Mouse (Mus musculus): ENCODE measurements around the gene Gm37240. TPM values are rescaled to one million over a fixed set of nuclear protein-coding genes. Genes with fewer than 3 reads are reported as not detected.

Gene Gm37240
- polyA plus RNA-seq, 1 experiment from 2014 or later: 3.2 TPM

DNA sequence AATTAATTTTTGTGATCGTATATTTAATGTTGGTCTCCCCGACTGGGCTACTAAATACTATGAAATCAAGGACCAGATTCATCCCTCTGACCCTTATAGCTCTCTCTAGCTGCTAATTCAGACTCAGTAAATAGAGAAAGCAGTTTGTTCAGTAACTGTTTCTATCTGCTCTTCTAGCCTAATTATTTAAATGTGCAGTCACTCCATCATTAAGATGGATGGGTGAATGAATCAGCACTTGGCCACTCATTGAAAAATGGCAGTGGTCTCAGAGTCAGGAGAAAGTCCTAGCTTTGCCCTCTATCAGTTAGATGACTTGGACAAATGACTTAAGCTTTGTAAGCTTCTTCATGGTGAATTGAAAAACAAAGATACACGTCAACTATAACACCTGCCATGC, 387.2 kb downstream of the Gm37240 start:
- no peak overlapping the region for H3K27ac ChIP-seq (replicated peaks; ENCODE audit: low read depth, low read length)
- no peak for DNase-seq (ENCODE audit: low spot score)
- no peak overlapping the region for H3K9ac ChIP-seq (replicated peaks; ENCODE audit: low read length)
- no peaks in the 10 kb centered on the region for H3K9me3 ChIP-seq (replicated peaks; ENCODE audit: control insufficient read depth, low read length)
- no peaks in the 10 kb centered on the region for H3K4me1 ChIP-seq (ENCODE audit: control insufficient read depth, insufficient read depth, low read length)
- H3K4me3 ChIP-seq (ENCODE audit: low read depth, low read length): no peak overlapping the region
- no peak for ATAC-seq (replicated peaks; ENCODE audit: insufficient number of reproducible peaks, low FRiP score, low TSS enrichment, low read depth)
- 85% methylated on average over 3 of the region's 3 CpGs for WGBS
- H3K27me3 ChIP-seq (ENCODE audit: control insufficient read depth, insufficient read depth, low read length): no peaks in the 10 kb centered on the region
- H3K36me3 ChIP-seq (replicated peaks; ENCODE audit: control insufficient read depth, insufficient read depth, low read depth, low read length): no peaks in the 10 kb centered on the region
- H3K4me2 ChIP-seq (ENCODE audit: low read depth, low read length): no peak overlapping the region

GRCm38 (mm10) chr3:85496146-85496545, 391.2 kb downstream of the Gm37240 start:
- Histone ChIP-seq H3K4me2 (ENCODE audit: low read depth, low read length) (no peak overlapping the region), H3K4me1 (ENCODE audit: control insufficient read depth, insufficient read depth, low read length) (no peaks in the 10 kb centered on the region), H3K27me3 (ENCODE audit: control insufficient read depth, insufficient read depth, low read length) (no peaks in the 10 kb centered on the region), H3K4me3 (ENCODE audit: low read depth, low read length) (no peak overlapping the region), H3K9me3 (replicated peaks; ENCODE audit: control insufficient read depth, low read length) (no peaks in the 10 kb centered on the region), H3K27ac (replicated peaks; ENCODE audit: low read depth, low read length) (no peak overlapping the region), H3K9ac (replicated peaks; ENCODE audit: low read length) (no peak overlapping the region), H3K36me3 (replicated peaks; ENCODE audit: control insufficient read depth, insufficient read depth, low read depth, low read length) (no peaks in the 10 kb centered on the region)
- ATAC-seq (replicated peaks; ENCODE audit: insufficient number of reproducible peaks, low FRiP score, low TSS enrichment, low read depth) (no peak), DNase-seq (ENCODE audit: low spot score) (no peak)
- 84% methylated on average over 4 of the region's 4 CpGs for WGBS

- Histone ChIP-seq H3K4me2 (ENCODE audit: low read depth, low read length) (no peak overlapping the region), H3K4me3 (ENCODE audit: low read depth, low read length) (no peak overlapping the region), H3K27ac (replicated peaks; ENCODE audit: low read depth, low read length) (no peak overlapping the region), H3K4me1 (ENCODE audit: control insufficient read depth, insufficient read depth, low read length) (no peaks in the 10 kb centered on the region), H3K27me3 (ENCODE audit: control insufficient read depth, insufficient read depth, low read length) (no peaks in the 10 kb centered on the region), H3K9ac (replicated peaks; ENCODE audit: low read length) (no peak overlapping the region), H3K36me3 (replicated peaks; ENCODE audit: control insufficient read depth, insufficient read depth, low read depth, low read length) (no peaks in the 10 kb centered on the region), H3K9me3 (replicated peaks; ENCODE audit: control insufficient read depth, low read length) (no peaks in the 10 kb centered on the region)
- no peak for DNase-seq (ENCODE audit: low spot score)
- 81% methylated on average over 8 of the region's 8 CpGs for WGBS
- no peak for ATAC-seq (replicated peaks; ENCODE audit: insufficient number of reproducible peaks, low FRiP score, low TSS enrichment, low read depth)
Observed at GRCm38 (mm10) chr3:85493796-85494195, 393.5 kb downstream of the Gm37240 start.

- Histone ChIP-seq H3K4me2 (ENCODE audit: low read depth, low read length) (no peak overlapping the region), H3K4me3 (ENCODE audit: low read depth, low read length) (no peak overlapping the region), H3K4me1 (ENCODE audit: control insufficient read depth, insufficient read depth, low read length) (no peaks in the 10 kb centered on the region), H3K9ac (replicated peaks; ENCODE audit: low read length) (no peak overlapping the region), H3K36me3 (replicated peaks; ENCODE audit: control insufficient read depth, insufficient read depth, low read depth, low read length) (no peaks in the 10 kb centered on the region), H3K27me3 (ENCODE audit: control insufficient read depth, insufficient read depth, low read length) (no peaks in the 10 kb centered on the region), H3K9me3 (replicated peaks; ENCODE audit: control insufficient read depth, low read length) (no peaks in the 10 kb centered on the region), H3K27ac (replicated peaks; ENCODE audit: low read depth, low read length) (no peak overlapping the region)
- ATAC-seq (replicated peaks; ENCODE audit: insufficient number of reproducible peaks, low FRiP score, low TSS enrichment, low read depth) (no peak), DNase-seq (ENCODE audit: low spot score) (no peak)
- 77% methylated on average over 3 of the region's 3 CpGs for WGBS
Observed at GRCm38 (mm10) chr3:85490204-85490603, 397.1 kb downstream of the Gm37240 start.

GRCm38 (mm10) chr3:85487379-85487778, 399.9 kb downstream of the Gm37240 start:
- no peak overlapping the region for H3K4me3 ChIP-seq (ENCODE audit: low read depth, low read length)
- H3K9me3 ChIP-seq (replicated peaks; ENCODE audit: control insufficient read depth, low read length): no peaks in the 10 kb centered on the region
- 76% methylated on average over 6 of the region's 6 CpGs for WGBS
- H3K36me3 ChIP-seq (replicated peaks; ENCODE audit: control insufficient read depth, insufficient read depth, low read depth, low read length): no peaks in the 10 kb centered on the region
- no peaks in the 10 kb centered on the region for H3K27me3 ChIP-seq (ENCODE audit: control insufficient read depth, insufficient read depth, low read length)
- DNase-seq (ENCODE audit: low spot score) (no peak), ATAC-seq (replicated peaks; ENCODE audit: insufficient number of reproducible peaks, low FRiP score, low TSS enrichment, low read depth) (no peak)
- H3K9ac ChIP-seq (replicated peaks; ENCODE audit: low read length): no peak overlapping the region
- no peak overlapping the region for H3K27ac ChIP-seq (replicated peaks; ENCODE audit: low read depth, low read length)
- H3K4me2 ChIP-seq (ENCODE audit: low read depth, low read length): no peak overlapping the region
- H3K4me1 ChIP-seq (ENCODE audit: control insufficient read depth, insufficient read depth, low read length): no peaks in the 10 kb centered on the region

- no peak overlapping the region for H3K4me3 ChIP-seq (ENCODE audit: low read depth, low read length)
- no peaks in the 10 kb centered on the region for H3K4me1 ChIP-seq (ENCODE audit: control insufficient read depth, insufficient read depth, low read length)
- no peak overlapping the region for H3K9ac ChIP-seq (replicated peaks; ENCODE audit: low read length)
- WGBS: 49% methylated on average over 3 of the region's 3 CpGs
- H3K27me3 ChIP-seq (ENCODE audit: control insufficient read depth, insufficient read depth, low read length): no peaks in the 10 kb centered on the region
- H3K9me3 ChIP-seq (replicated peaks; ENCODE audit: control insufficient read depth, low read length): no peaks in the 10 kb centered on the region
- ATAC-seq (replicated peaks; ENCODE audit: insufficient number of reproducible peaks, low FRiP score, low TSS enrichment, low read depth) (no peak), DNase-seq (ENCODE audit: low spot score) (no peak)
- H3K36me3 ChIP-seq (replicated peaks; ENCODE audit: control insufficient read depth, insufficient read depth, low read depth, low read length): no peaks in the 10 kb centered on the region
- no peak overlapping the region for H3K27ac ChIP-seq (replicated peaks; ENCODE audit: low read depth, low read length)
- H3K4me2 ChIP-seq (ENCODE audit: low read depth, low read length): no peak overlapping the region
Observed at GRCm38 (mm10) chr3:85485536-85486190, 401.7 kb downstream of the Gm37240 start.

DNA sequence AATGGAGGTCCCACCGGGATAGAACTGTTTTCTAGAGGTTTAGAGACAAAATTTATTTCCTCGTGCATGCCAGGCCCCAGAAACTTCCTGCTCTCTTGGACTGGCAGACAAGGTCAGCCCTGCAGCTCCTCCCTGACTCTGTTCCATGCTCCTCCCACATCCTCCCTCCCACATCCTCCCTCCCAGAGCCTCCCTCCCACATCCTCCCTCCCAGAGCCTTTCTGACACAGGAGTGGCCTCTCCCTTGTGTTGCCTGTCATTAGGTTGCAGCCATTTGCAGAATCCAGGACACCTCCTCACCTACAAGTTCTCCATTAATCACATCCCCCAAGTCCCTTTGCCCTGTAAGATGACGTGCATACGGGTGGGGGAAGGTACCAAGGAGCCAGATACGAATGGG, 404.7 kb downstream of the Gm37240 start:
- no peaks in the 10 kb centered on the region for H3K36me3 ChIP-seq (replicated peaks; ENCODE audit: control insufficient read depth, insufficient read depth, low read depth, low read length)
- no peak for ATAC-seq (replicated peaks; ENCODE audit: insufficient number of reproducible peaks, low FRiP score, low TSS enrichment, low read depth)
- H3K4me1 ChIP-seq (ENCODE audit: control insufficient read depth, insufficient read depth, low read length): no peaks in the 10 kb centered on the region
- no peak overlapping the region for H3K9ac ChIP-seq (replicated peaks; ENCODE audit: low read length)
- no peaks in the 10 kb centered on the region for H3K27me3 ChIP-seq (ENCODE audit: control insufficient read depth, insufficient read depth, low read length)
- peak; percentile 8 for DNase-seq (ENCODE audit: low spot score)
- H3K4me2 ChIP-seq (ENCODE audit: low read depth, low read length): no peak overlapping the region
- no peak overlapping the region for H3K4me3 ChIP-seq (ENCODE audit: low read depth, low read length)
- no peak overlapping the region for H3K27ac ChIP-seq (replicated peaks; ENCODE audit: low read depth, low read length)
- WGBS: 56% methylated on average over 5 of the region's 5 CpGs
- no peaks in the 10 kb centered on the region for H3K9me3 ChIP-seq (replicated peaks; ENCODE audit: control insufficient read depth, low read length)

DNA sequence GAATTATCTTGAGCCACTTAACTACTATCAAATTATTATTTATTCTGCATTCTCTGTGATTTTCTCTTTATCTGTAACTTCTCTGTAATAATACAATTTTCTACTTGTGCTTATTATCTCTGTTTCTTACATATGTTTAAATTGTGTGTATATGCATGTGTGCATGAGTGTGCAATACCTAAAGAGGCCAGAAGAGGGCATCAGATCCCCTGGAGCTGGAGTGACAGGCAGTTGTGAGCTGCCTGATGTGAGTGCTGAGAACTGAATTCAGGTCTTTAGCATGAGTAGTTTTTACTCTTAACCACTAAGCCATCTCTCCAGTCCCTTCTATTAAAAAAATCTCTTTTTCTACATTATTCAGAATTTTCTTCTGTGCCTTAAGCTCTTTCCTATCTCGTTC, 406.7 kb downstream of the Gm37240 start:
- ATAC-seq (replicated peaks; ENCODE audit: insufficient number of reproducible peaks, low FRiP score, low TSS enrichment, low read depth) (no peak), DNase-seq (ENCODE audit: low spot score) (no peak)
- Histone ChIP-seq H3K4me2 (ENCODE audit: low read depth, low read length) (no peak overlapping the region), H3K36me3 (replicated peaks; ENCODE audit: control insufficient read depth, insufficient read depth, low read depth, low read length) (no peaks in the 10 kb centered on the region), H3K9me3 (replicated peaks; ENCODE audit: control insufficient read depth, low read length) (no peaks in the 10 kb centered on the region), H3K27me3 (ENCODE audit: control insufficient read depth, insufficient read depth, low read length) (no peaks in the 10 kb centered on the region), H3K4me1 (ENCODE audit: control insufficient read depth, insufficient read depth, low read length) (no peaks in the 10 kb centered on the region), H3K9ac (replicated peaks; ENCODE audit: low read length) (no peak overlapping the region), H3K27ac (replicated peaks; ENCODE audit: low read depth, low read length) (no peak overlapping the region), H3K4me3 (ENCODE audit: low read depth, low read length) (no peak overlapping the region)
- WGBS: 100% methylated on average over 1 of the region's 1 CpGs
